Mouse (Mus musculus) hindbrain, embryonic 14.5 days (tissue): ENCODE results near the gene Olfr1287. TPM values are rescaled to one million over a fixed set of nuclear protein-coding genes. Genes with fewer than 3 reads are reported as not detected.

ENCODE experiments used
- ATAC-seq: fragments of 200-750 bp; cut with Nextera tagmentation; 2 replicates; pipeline ENCODE4 v1.8.0; 2017; ENCODE audit warnings: moderate number of reproducible peaks, mild to moderate bottlenecking, moderate TSS enrichment, moderate library complexity; ENCODE audit not compliant: low FRiP score
- DNase-seq: peaks from one replicate; pipeline ENCODE4 v3.0.0-alpha.2; 2015; ENCODE audit warnings: low spot score
- H3K27ac ChIP-seq: fragments of 300-500 bp; sonication (generic); 2 replicates; pipeline ENCODE4 v1.5.1; 2014; ENCODE audit warnings: mild to moderate bottlenecking, moderate library complexity
- H3K27me3 ChIP-seq: fragments of 300-500 bp; sonication (generic); 2 replicates; pipeline ENCODE4 v1.6.1; 2014; ENCODE audit warnings: mild to moderate bottlenecking, low read length, mixed read lengths; ENCODE audit not compliant: control insufficient read depth, insufficient read depth
- H3K36me3 ChIP-seq: fragments of 300-500 bp; sonication (generic); replicated peaks from 2 replicates; pipeline ENCODE4 v1.6.1; 2014; ENCODE audit not compliant: control insufficient read depth, insufficient read depth
- H3K4me1 ChIP-seq: fragments of 300-500 bp; sonication (generic); replicated peaks from 2 replicates; pipeline ENCODE4 v1.6.1; 2014; ENCODE audit warnings: antibody characterized with exemption, low read length, mixed read lengths; ENCODE audit not compliant: control insufficient read depth, insufficient read depth
- H3K4me2 ChIP-seq: fragments of 300-500 bp; sonication (generic); replicated peaks from 2 replicates; pipeline ENCODE4 v1.6.1; 2014; ENCODE audit warnings: mild to moderate bottlenecking, moderate library complexity
- H3K4me3 ChIP-seq: fragments of 300-500 bp; sonication (generic); replicated peaks from 2 replicates; pipeline ENCODE4 v1.5.1; 2014; ENCODE audit warnings: mild to moderate bottlenecking, low read length
- H3K9ac ChIP-seq: fragments of 300-500 bp; sonication (generic); 2 replicates; pipeline ENCODE4 v1.6.1; 2014
- H3K9me3 ChIP-seq: fragments of 300-500 bp; sonication (generic); 2 replicates; pipeline ENCODE4 v1.6.1; 2016; ENCODE audit warnings: low read length; ENCODE audit not compliant: control insufficient read depth
- WGBS: fragments of 180-500 bp; shearing (Covaris S2); extraction: QIAGEN DNeasy Blood & Tissue Kit; methylation state at CpG from one replicate; pipeline ENCODE4 v1.1.7; 2014; 5-methylcytosine and 5-hydroxymethylcytosine counted together
- polyA plus RNA-seq: library from polyadenylated mRNA; unstranded; fragments of >200 nt; fragmentation: Nextera tagmentation; extraction: Ambion mirVana; gene quantifications from 2 replicates; pipeline ENCODE4 v1.2.1, GENCODE M21; 2014

Olfr1287 gene
- polyA plus RNA-seq = not detected in 2 replicates

DNA sequence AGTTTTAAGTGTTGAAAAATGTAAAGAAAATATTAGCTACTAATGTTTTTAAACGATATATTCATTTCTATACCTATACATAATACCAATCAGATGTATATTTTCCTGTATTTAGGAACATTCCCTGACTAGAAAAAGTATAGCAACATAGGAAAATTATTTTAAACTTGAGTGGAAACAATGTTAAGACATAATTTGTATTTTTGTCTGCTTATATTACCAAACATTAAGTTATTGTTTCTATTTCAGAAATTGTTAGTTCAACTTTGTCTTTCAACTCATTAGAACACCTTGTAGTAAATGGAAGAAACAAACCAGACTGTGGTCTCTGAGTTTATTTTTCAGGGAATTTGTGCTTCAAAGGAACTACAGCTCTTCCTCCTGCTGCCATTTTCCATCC, at the start of gene Olfr1287:
Olfr1287 (plus strand) TSS at position 301 of the 400 bp plus-strand sequence.
- H3K4me2 ChIP-seq = no peak within 1 kb of the TSS
- ATAC-seq (no peak), DNase-seq (no peak)
- H3K4me3 ChIP-seq = no peak within 1 kb of the TSS
- no peak within 1 kb of the TSS for H3K9ac ChIP-seq
- no peak within 1 kb of the TSS for H3K27ac ChIP-seq
- H3K9me3 ChIP-seq = no peaks in the 10 kb centered on the region
- no peaks in the 10 kb centered on the region for H3K36me3 ChIP-seq
- no peaks in the 10 kb centered on the region for H3K4me1 ChIP-seq
- WGBS = 90% methylated on average over 1 of the region's 1 CpGs
- H3K27me3 ChIP-seq = no peaks in the 10 kb centered on the region

DNA sequence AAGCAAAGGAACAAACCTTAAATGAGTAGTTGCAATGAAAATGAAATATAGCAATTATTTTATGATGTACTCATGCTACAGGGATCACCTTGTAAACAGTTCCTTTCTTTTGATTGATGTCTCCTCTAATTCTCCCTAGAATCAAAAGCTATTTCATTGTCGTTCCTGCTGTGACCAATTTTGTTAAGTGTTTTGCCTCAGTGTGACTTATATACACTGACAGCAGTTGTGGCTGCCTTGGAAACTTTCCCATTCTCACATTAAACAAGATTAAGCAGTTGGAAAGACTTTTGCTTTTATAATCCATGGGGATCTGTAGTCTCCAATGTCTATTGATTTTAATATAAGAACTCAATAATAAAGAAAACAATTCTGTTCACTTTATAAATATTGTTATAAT, 26.0 kb upstream of the Olfr1287 start, which contains the start of gene Olfr1286:
Olfr1286 (minus strand) TSS at position 185 of the 400 bp plus-strand sequence.
- WGBS = 43% methylated on average over 1 of the region's 1 CpGs
- Histone ChIP-seq H3K4me2 (no peak within 1 kb of the TSS), H3K36me3 (no peaks in the 10 kb centered on the region), H3K27me3 (no peaks in the 10 kb centered on the region), H3K9ac (no peak within 1 kb of the TSS), H3K27ac (no peak within 1 kb of the TSS), H3K4me3 (no peak within 1 kb of the TSS), H3K9me3 (no peaks in the 10 kb centered on the region), H3K4me1 (no peaks in the 10 kb centered on the region)
- ATAC-seq = no peak
- no peak for DNase-seq

DNA sequence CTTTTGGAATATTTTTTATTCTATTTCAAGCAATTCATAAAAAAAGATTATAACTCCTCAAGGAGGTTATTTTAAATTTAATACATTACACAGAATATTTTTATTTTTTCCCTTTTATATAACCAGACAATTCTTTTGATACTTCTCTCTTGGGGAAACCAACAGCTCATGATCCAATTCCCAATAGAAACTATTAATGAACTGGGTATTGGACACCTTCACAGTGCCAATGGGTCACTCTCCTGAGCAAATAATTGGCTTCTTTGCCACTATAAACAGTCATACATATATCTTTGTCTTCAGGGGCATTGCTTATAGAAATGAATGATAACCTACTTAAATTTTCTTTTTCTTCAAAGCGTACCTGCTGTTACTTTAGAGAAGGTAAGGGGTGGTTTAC, 24.9 kb downstream of the Olfr1287 start, which contains the start of gene Olfr1288:
Olfr1288 (plus strand) TSS at position 301 of the 400 bp plus-strand sequence.
- H3K4me3 ChIP-seq = no peak within 1 kb of the TSS
- no peak within 1 kb of the TSS for H3K27ac ChIP-seq
- no peak for DNase-seq
- H3K4me2 ChIP-seq = no peak within 1 kb of the TSS
- H3K9ac ChIP-seq = no peak within 1 kb of the TSS
- H3K36me3 ChIP-seq = no peaks in the 10 kb centered on the region
- WGBS = 98% methylated on average over 1 of the region's 1 CpGs
- no peaks in the 10 kb centered on the region for H3K9me3 ChIP-seq
- no peaks in the 10 kb centered on the region for H3K27me3 ChIP-seq
- H3K4me1 ChIP-seq = no peaks in the 10 kb centered on the region
- ATAC-seq = no peak

DNA sequence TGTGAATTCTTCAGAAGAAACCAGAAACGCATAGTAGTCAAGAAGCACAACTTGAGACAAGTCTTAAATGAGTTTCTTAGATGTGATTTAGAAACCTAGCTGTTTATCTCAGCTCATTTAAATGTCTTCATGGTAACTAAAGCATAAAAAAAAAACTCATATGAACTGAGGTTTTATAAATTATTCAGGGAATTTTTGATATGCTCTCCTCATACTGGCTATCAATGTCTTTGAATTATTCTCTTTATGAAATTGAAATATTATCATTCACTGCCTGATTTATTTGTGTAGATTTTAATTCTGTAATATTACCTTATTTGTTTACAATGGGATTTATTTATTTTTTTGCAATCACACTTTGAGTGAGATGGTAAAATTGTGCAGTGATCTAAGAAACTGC, 31.6 kb downstream of the Olfr1287 start, which contains the start of gene Olfr1289:
Olfr1289 (plus strand) TSS at position 301 of the 400 bp plus-strand sequence.
- no peak within 1 kb of the TSS for H3K4me2 ChIP-seq
- no peak within 1 kb of the TSS for H3K9ac ChIP-seq
- no peaks in the 10 kb centered on the region for H3K9me3 ChIP-seq
- no peak for ATAC-seq
- H3K36me3 ChIP-seq = no peaks in the 10 kb centered on the region
- H3K4me1 ChIP-seq = no peaks in the 10 kb centered on the region
- no peaks in the 10 kb centered on the region for H3K27me3 ChIP-seq
- 67% methylated on average over 1 of the region's 1 CpGs for whole genome bisulfite sequencing
- H3K27ac ChIP-seq = no peak within 1 kb of the TSS
- no peak for DNase-seq
- H3K4me3 ChIP-seq = no peak within 1 kb of the TSS

DNA sequence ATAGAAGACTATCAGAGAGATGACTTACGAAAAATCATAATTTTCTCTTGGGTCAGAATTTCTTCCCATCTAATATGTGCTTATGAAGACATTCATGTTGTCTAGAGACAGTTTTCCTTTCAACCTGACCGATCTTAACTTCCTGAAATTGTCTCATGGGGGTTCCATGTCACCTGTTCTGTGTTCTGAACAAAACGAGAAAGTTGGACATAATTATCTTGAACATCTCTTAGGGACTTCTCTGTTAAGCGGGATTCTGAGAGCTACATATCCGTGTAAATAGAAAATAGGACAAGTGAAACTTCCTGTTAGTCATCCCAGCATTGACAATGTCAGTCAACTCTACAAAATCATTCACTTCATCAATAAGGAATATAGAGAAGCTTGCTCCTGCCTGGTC, 44.8 kb downstream of the Olfr1287 start, which contains the start of gene Olfr1290:
Olfr1290 (minus strand) TSS at position 101 of the 400 bp plus-strand sequence.
- no peak within 1 kb of the TSS for H3K4me2 ChIP-seq
- no peaks in the 10 kb centered on the region for H3K36me3 ChIP-seq
- no peak for ATAC-seq
- no peak within 1 kb of the TSS for H3K27ac ChIP-seq
- no peaks in the 10 kb centered on the region for H3K4me1 ChIP-seq
- H3K9ac ChIP-seq = no peak within 1 kb of the TSS
- DNase-seq = no peak
- H3K4me3 ChIP-seq = no peak within 1 kb of the TSS
- 85% methylated on average over 5 of the region's 5 CpGs for WGBS
- no peaks in the 10 kb centered on the region for H3K27me3 ChIP-seq
- no peaks in the 10 kb centered on the region for H3K9me3 ChIP-seq

DNA sequence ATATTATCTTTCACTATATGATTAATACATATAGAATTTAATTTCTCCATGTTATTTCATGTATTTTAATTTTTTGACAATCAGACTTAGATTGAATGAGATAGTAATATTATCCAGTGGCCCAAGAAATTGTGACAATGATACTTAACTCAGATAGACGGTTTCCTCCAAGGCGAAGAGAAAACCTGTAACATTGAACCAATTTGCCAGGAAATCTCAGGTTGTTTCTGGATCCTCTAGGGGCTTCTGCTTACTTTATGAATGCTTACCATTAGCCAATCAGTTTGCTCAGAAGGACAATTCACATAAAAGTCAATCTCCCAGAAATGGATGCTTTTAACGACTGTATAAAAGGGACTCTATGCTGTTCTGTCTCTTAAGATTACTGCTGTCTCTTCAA, 47.9 kb downstream of the Olfr1287 start, which contains the start of gene Olfr1291-ps1:
Olfr1291-ps1 (plus strand) TSS at position 301 of the 400 bp plus-strand sequence.
- no peaks in the 10 kb centered on the region for H3K36me3 ChIP-seq
- ATAC-seq (no peak), DNase-seq (no peak)
- no peak within 1 kb of the TSS for H3K9ac ChIP-seq
- H3K4me2 ChIP-seq = no peak within 1 kb of the TSS
- H3K4me1 ChIP-seq = no peaks in the 10 kb centered on the region
- H3K27ac ChIP-seq = no peak within 1 kb of the TSS
- no peaks in the 10 kb centered on the region for H3K9me3 ChIP-seq
- no peak within 1 kb of the TSS for H3K4me3 ChIP-seq
- 93% methylated on average over 3 of the region's 3 CpGs for WGBS
- H3K27me3 ChIP-seq = no peaks in the 10 kb centered on the region

Other genes with a start within 250 kb of the Olfr1287 start
- gene 4930430A15Rik, start 219.5 kb upstream of the Olfr1287 start, polyA plus RNA-seq = not detected in 2 replicates
- gene Olfr1275, start 213.9 kb upstream of the Olfr1287 start, polyA plus RNA-seq = not detected in 2 replicates
- gene Olfr1276, start 194.6 kb upstream of the Olfr1287 start, polyA plus RNA-seq = not detected in 2 replicates
- not detected in 2 replicates for gene Olfr1277, start 175.0 kb upstream of the Olfr1287 start, polyA plus RNA-seq
- not detected in 2 replicates for gene Olfr1278, start 159.0 kb upstream of the Olfr1287 start, polyA plus RNA-seq
- not detected in 2 replicates for gene Olfr1279, start 148.5 kb upstream of the Olfr1287 start, polyA plus RNA-seq
- not detected in 2 replicates for gene Olfr1280, start 135.1 kb upstream of the Olfr1287 start, polyA plus RNA-seq
- not detected in 2 replicates for gene Olfr1281, start 122.6 kb upstream of the Olfr1287 start, polyA plus RNA-seq
- not detected in 2 replicates for gene Olfr1282, start 113.1 kb upstream of the Olfr1287 start, polyA plus RNA-seq
- gene Olfr1283, start 82.4 kb upstream of the Olfr1287 start, polyA plus RNA-seq = not detected in 2 replicates
- not detected in 2 replicates for gene Olfr1284, start 73.6 kb upstream of the Olfr1287 start, polyA plus RNA-seq
- gene Olfr1286, start 26.0 kb upstream of the Olfr1287 start, polyA plus RNA-seq = not detected in 2 replicates
- not detected in 2 replicates for gene Olfr1288, start 25.0 kb downstream of the Olfr1287 start, polyA plus RNA-seq
- gene Olfr1289, start 31.7 kb downstream of the Olfr1287 start, polyA plus RNA-seq = not detected in 2 replicates
- gene Olfr1290, start 44.7 kb downstream of the Olfr1287 start, polyA plus RNA-seq = not detected in 2 replicates
- gene Olfr1291-ps1, start 48.0 kb downstream of the Olfr1287 start, polyA plus RNA-seq = not detected in 2 replicates
- gene Olfr1293-ps, start 76.1 kb downstream of the Olfr1287 start, polyA plus RNA-seq = not detected in 2 replicates
- gene Olfr1294, start 91.1 kb downstream of the Olfr1287 start, polyA plus RNA-seq = not detected in 2 replicates
- not detected in 2 replicates for gene Olfr1295, start 120.5 kb downstream of the Olfr1287 start, polyA plus RNA-seq
- gene Olfr1297, start 177.4 kb downstream of the Olfr1287 start, polyA plus RNA-seq = not detected in 2 replicates
- not detected in 2 replicates for gene Olfr1298, start 200.1 kb downstream of the Olfr1287 start, polyA plus RNA-seq
- gene Olfr1299, start 212.3 kb downstream of the Olfr1287 start, polyA plus RNA-seq = not detected in 2 replicates